Mouse (Mus musculus) testis, adult 2 months (tissue): ENCODE measurements around the gene Ltbp4.

Experiments used
- CTCF ChIP-seq: fragments of 200-500 bp; IDR thresholded peaks from 2 replicates; pipeline ENCODE4 v1.5.1; 2012; ENCODE audit warnings: low read depth, mild to moderate bottlenecking, inconsistent platforms, low read length, moderate library complexity; ENCODE audit not compliant: control insufficient read depth, insufficient read depth, insufficient replicate concordance
- POLR2A ChIP-seq: fragments of 200-500 bp; IDR thresholded peaks from 2 replicates; pipeline ENCODE4 v1.6.1; 2012; ENCODE audit warnings: low read depth, mild to moderate bottlenecking, inconsistent platforms, low read length, moderate library complexity; ENCODE audit not compliant: control insufficient read depth

GRCm38 (mm10) chr7:27257852-27258204, 79.7 kb downstream of the Ltbp4 start:
- no peak for TF ChIP-seq CTCF
- TF ChIP-seq POLR2A = no peak
